Mouse (Mus musculus) olfactory bulb, adult 2 months (tissue): Measurements from ENCODE around the gene Slk.

Experiments
- CTCF ChIP-seq: fragments of 200-500 bp; IDR thresholded peaks from 2 replicates; pipeline ENCODE4 v1.5.1; 2012; ENCODE audit warnings: low read depth, mild to moderate bottlenecking, low read length, moderate library complexity; ENCODE audit not compliant: insufficient read depth
- POLR2A ChIP-seq: fragments of 200-500 bp; IDR thresholded peaks from 2 replicates; pipeline ENCODE4 v1.6.1; 2012; ENCODE audit warnings: mild to moderate bottlenecking, low read depth, low read length, moderate library complexity; ENCODE audit not compliant: insufficient read depth

- TF ChIP-seq POLR2A (no peak), CTCF (no peak)
Observed at GRCm38 (mm10) chr19:47570042-47570441, 9.4 kb upstream of the Slk start.
